Mouse (Mus musculus) stomach, postnatal 0 days (tissue): ENCODE measurements around the gene Ak4.

ENCODE experiments used
- CTCF ChIP-seq: IDR thresholded peaks from 2 replicates; pipeline ENCODE4 v1.5.1; 2016; ENCODE audit warnings: antibody characterized with exemption, low read depth, mild to moderate bottlenecking, moderate library complexity
- EP300 ChIP-seq: optimal IDR thresholded peaks from 2 replicates; pipeline ENCODE3; 2016; ENCODE audit warnings: antibody characterized with exemption

- TF ChIP-seq EP300 (no peak), CTCF (no peak)
Measured at GRCm38 (mm10) chr4:101460114-101460513, 41.0 kb downstream of the Ak4 start.
